Mouse (Mus musculus) midbrain, postnatal 0 days (tissue): ENCODE measurements at regions not wholly inside any gene's neighbourhood (a gene's known extent, or its start where the extent isn't known, plus 50 kb on each side); places are given as distances from the start of the nearest gene placed in this dataset.

ENCODE experiments used
- ATAC-seq: fragments of 200-750 bp; cut with Nextera tagmentation; 2 replicates; pipeline ENCODE4 v1.8.0; 2017; ENCODE audit warnings: moderate number of reproducible peaks, mild to moderate bottlenecking, moderate TSS enrichment, moderate library complexity; ENCODE audit not compliant: low FRiP score
- DNase-seq: peaks from one replicate; pipeline ENCODE4 v3.0.0-alpha.2; 2015; ENCODE audit warnings: low spot score
- H3K27ac ChIP-seq: fragments of 300-500 bp; sonication (generic); 2 replicates; pipeline ENCODE4 v1.5.1; 2014; ENCODE audit warnings: low read depth, mild to moderate bottlenecking, low read length, mixed read lengths
- H3K27me3 ChIP-seq: fragments of 300-500 bp; sonication (generic); 2 replicates; pipeline ENCODE4 v1.6.1; 2014; ENCODE audit warnings: low read length, control low read depth, mixed read lengths; ENCODE audit not compliant: insufficient read depth
- H3K36me3 ChIP-seq: fragments of 300-500 bp; sonication (generic); 2 replicates; pipeline ENCODE4 v1.6.1; 2014; ENCODE audit warnings: low read length, control low read depth, mixed read lengths; ENCODE audit not compliant: insufficient read depth
- H3K4me1 ChIP-seq: fragments of 300-500 bp; sonication (generic); 2 replicates; pipeline ENCODE4 v1.6.1; 2014; ENCODE audit warnings: mild to moderate bottlenecking, control low read depth, antibody characterized with exemption, low read length, mixed read lengths; ENCODE audit not compliant: insufficient read depth
- H3K4me2 ChIP-seq: fragments of 300-500 bp; sonication (generic); 2 replicates; pipeline ENCODE4 v1.6.1; 2014; ENCODE audit warnings: low read depth, mild to moderate bottlenecking, low read length, mixed read lengths; ENCODE audit not compliant: poor library complexity, severe bottlenecking
- H3K4me3 ChIP-seq: fragments of 300-500 bp; sonication (generic); 2 replicates; pipeline ENCODE4 v1.5.1; 2014; ENCODE audit warnings: low read depth, mild to moderate bottlenecking, low read length, moderate library complexity
- H3K9ac ChIP-seq: fragments of 300-500 bp; sonication (generic); replicated peaks from 2 replicates; pipeline ENCODE4 v1.6.1; 2014; ENCODE audit warnings: mild to moderate bottlenecking, low read length, moderate library complexity, mixed read lengths; ENCODE audit not compliant: poor library complexity, severe bottlenecking
- H3K9me3 ChIP-seq: fragments of 300-500 bp; sonication (generic); 2 replicates; pipeline ENCODE4 v1.6.1; 2016; ENCODE audit warnings: low read length, control low read depth
- CTCF ChIP-seq: IDR thresholded peaks from 2 replicates; pipeline ENCODE4 v1.5.1; 2016; ENCODE audit warnings: antibody characterized with exemption, mild to moderate bottlenecking
- WGBS: fragments of 180-500 bp; shearing (Covaris S2); extraction: QIAGEN DNeasy Blood & Tissue Kit; methylation state at CpG from one replicate; pipeline ENCODE4 v1.1.7; 2014; 5-methylcytosine and 5-hydroxymethylcytosine counted together

GRCm38 (mm10) chr3:149219381-149220303, 229.3 kb upstream of the Adgrl2 start:
- no peak overlapping the region for H3K4me3 ChIP-seq
- no peak overlapping the region for H3K27ac ChIP-seq
- no peak for DNase-seq
- ATAC-seq = no peak
- H3K9me3 ChIP-seq = no peaks in the 10 kb centered on the region
- TF ChIP-seq CTCF = no peak
- 0 out of 2 replicates have a peak overlapping the region, but pooled peaks have one; percentile 16 for H3K4me2 ChIP-seq
- no peaks in the 10 kb centered on the region for H3K27me3 ChIP-seq
- WGBS = 29% methylated on average over 14 of the region's 14 CpGs
- no peak overlapping the region for H3K9ac ChIP-seq
- no peaks in the 10 kb centered on the region for H3K36me3 ChIP-seq
- H3K4me1 ChIP-seq = no peaks in the 10 kb centered on the region

GRCm38 (mm10) chr3:149217916-149218803, 227.8 kb upstream of the Adgrl2 start:
- Histone ChIP-seq H3K9ac (no peak overlapping the region), H3K4me2 (no peak overlapping the region), H3K27ac (no peak overlapping the region), H3K27me3 (no peaks in the 10 kb centered on the region), H3K4me3 (no peak overlapping the region), H3K4me1 (no peaks in the 10 kb centered on the region), H3K9me3 (no peaks in the 10 kb centered on the region), H3K36me3 (no peaks in the 10 kb centered on the region)
- ATAC-seq (no peak), DNase-seq (no peak)
- WGBS = 90% methylated on average over 9 of the region's 9 CpGs
- peak; percentile 27; the same call in 1 of the 2 replicates for TF ChIP-seq CTCF

- no peak for TF ChIP-seq CTCF
- H3K27me3 ChIP-seq = no peaks in the 10 kb centered on the region
- ATAC-seq (no peak), DNase-seq (no peak)
- H3K36me3 ChIP-seq = no peaks in the 10 kb centered on the region
- H3K4me1 ChIP-seq = no peaks in the 10 kb centered on the region
- WGBS = 81% methylated on average over 11 of the region's 11 CpGs
- H3K9ac ChIP-seq = no peak overlapping the region
- H3K4me2 ChIP-seq = no peak overlapping the region
- H3K9me3 ChIP-seq = no peaks in the 10 kb centered on the region
- no peak overlapping the region for H3K4me3 ChIP-seq
- H3K27ac ChIP-seq = no peak overlapping the region
These were observed 226.5 kb upstream of the Adgrl2 start for GRCm38 (mm10) chr3:149216759-149217400.

- DNase-seq = no peak
- no peak overlapping the region for H3K9ac ChIP-seq
- H3K27ac ChIP-seq = no peak overlapping the region
- H3K4me1 ChIP-seq = no peaks in the 10 kb centered on the region
- no peak overlapping the region for H3K4me2 ChIP-seq
- no peak for ATAC-seq
- H3K4me3 ChIP-seq = no peak overlapping the region
- 76% methylated on average over 2 of the region's 2 CpGs for WGBS
- no peaks in the 10 kb centered on the region for H3K36me3 ChIP-seq
- H3K9me3 ChIP-seq = no peaks in the 10 kb centered on the region
- H3K27me3 ChIP-seq = no peaks in the 10 kb centered on the region
- no peak for TF ChIP-seq CTCF
These were observed 225.3 kb upstream of the Adgrl2 start for GRCm38 (mm10) chr3:149215691-149216090.

- H3K4me2 ChIP-seq = no peak overlapping the region
- TF ChIP-seq CTCF = no peak
- 93% methylated on average over 7 of the region's 7 CpGs for WGBS
These were observed 221.6 kb upstream of the Adgrl2 start for GRCm38 (mm10) chr3:149211909-149212308.

More at GRCm38 (mm10) chr3:149211909-149212308, 221.6 kb upstream of the Adgrl2 start:
- Histone ChIP-seq H3K9ac (no peak overlapping the region), H3K9me3 (no peaks in the 10 kb centered on the region), H3K4me1 (no peaks in the 10 kb centered on the region), H3K4me3 (no peak overlapping the region), H3K27ac (no peak overlapping the region), H3K27me3 (no peaks in the 10 kb centered on the region), H3K36me3 (no peaks in the 10 kb centered on the region)
- DNase-seq (no peak), ATAC-seq (no peak)
